Mouse (Mus musculus) central nervous system, embryonic 14 days (tissue): ENCODE data around the gene Ccnjl. TPM values are rescaled to one million over a fixed set of nuclear protein-coding genes. Genes with fewer than 3 reads are reported as not detected.

Experiments
- polyA plus RNA-seq: library from polyadenylated mRNA; depleted of rRNA; stranded (reverse); fragments of >200 nt; gene quantifications from 2 replicates; pipeline ENCODE4 v1.2.3, GENCODE M21; 2012; rRNA removed

The Ccnjl gene
- 6.8 and 8.3 TPM in 2 replicates for polyA plus RNA-seq

DNA sequence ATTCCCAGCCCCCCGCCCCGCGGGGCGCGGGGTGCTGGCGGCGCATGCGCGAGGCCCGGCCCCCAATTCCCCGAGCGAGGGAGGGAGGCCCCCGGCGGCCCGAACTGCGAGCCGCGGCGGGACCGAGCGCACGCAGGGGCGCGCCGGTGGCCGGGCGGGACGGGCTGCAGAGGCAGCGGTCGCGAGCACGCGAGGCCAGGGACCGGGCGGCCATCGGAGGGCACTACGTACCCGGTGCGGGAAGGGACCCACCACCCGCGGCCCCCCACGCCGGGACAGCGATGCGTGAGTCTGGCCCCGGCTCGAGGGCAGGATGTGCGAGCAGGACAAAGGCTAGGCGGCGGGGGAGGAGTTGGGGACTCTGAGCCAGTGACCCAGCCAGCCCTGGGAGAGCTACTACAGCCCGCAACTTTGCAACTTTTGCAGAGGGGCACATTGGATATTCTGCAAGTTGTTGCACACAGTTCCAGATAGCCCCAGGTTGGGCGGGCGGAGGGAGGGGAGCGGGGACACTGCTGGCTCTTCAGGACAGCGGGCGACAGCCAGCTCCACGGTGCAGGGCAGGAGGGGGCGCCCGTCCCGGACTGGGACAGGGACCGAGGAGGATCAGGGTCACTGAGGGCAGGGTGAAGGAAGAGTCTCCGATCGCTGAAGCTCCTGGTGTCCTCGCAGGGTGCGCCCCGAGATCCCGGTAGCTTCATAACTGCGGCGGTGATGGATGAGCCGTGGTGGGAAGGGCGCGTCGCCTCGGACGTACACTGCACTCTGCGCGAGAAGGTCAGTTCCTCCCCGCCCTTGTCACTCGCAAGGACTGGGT lies at the start of gene Ccnjl:
Ccnjl (plus strand) TSS at position 102 of the 817 bp plus-strand sequence.

DNA sequence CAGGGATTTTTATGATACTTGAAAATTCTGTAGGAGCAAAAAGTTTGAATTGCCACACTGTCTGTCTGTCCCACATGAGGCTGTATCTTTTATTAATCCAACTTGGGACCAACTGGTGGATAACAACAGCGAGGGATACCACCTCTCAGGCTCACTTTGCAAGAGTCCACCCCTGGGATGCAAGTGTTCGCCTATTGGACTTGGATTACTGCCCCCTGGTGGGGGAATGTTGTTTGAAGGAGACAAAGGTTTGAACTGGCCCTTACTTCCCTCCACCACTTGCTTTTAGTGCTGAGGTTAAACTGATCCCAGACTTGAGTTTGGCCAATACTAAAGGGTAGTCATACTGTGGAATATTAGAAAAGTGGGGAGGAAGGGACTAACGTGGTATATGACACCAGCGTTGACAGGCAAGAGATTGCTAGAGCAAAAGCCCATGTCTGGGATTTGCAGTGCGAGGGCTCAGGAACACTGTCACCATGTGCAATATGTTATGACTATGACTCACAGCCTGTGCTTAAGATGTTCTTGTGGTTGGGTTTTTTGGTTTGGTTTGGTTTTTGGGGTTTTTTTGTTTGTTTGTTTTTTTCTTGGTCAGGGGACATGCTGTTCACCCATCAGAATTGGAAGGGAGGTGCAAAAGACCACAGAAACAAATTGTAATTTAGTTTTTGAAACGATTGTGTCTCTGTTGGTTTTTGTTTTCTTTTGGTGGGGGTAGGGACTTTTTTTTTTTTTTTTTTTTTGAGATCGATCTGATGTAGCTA lies 57.9 kb downstream of the Ccnjl start, which contains the start of gene 4933415A04Rik:
4933415A04Rik (plus strand) TSS at position 717 of the 767 bp plus-strand sequence.

DNA sequence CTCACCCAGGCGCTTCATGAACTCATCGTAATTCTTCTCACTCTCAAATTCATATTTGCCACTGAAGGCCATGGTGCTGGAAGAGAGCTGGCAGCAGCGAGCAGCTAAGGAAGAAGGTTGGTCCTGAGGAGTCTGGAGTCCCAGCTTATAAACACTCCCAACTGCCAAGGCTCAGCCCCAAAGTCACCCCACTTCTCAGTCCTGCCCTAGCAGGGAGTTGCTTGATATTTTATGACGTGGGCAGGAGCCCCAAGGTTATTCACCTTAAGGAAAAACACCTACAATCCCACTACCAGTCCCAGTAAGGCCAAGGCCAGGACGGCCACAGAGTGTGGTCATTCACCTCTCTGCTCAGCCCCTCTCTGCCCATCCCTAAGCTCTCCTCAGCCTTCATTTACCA lies 72.9 kb downstream of the Ccnjl start, which contains the start of gene Fabp6:
Fabp6 (minus strand) TSS at position 101 of the 400 bp plus-strand sequence.

Other genes starting within 250 kb of the Ccnjl start
- gene Pttg1, start 102.5 kb upstream of the Ccnjl start, polyA plus RNA-seq = 34.3 and 44.5 TPM in 2 replicates
- 18.6 and 20.4 TPM in 2 replicates for gene Slu7, start 95.0 kb upstream of the Ccnjl start, polyA plus RNA-seq
- gene C1qtnf2, start 54.5 kb upstream of the Ccnjl start, polyA plus RNA-seq = 6.0 and 10.3 TPM in 2 replicates
- 0.95 and 1.3 TPM in 2 replicates for gene 4933415A04Rik, start 58.3 kb downstream of the Ccnjl start, polyA plus RNA-seq
- gene Fabp6, start 72.8 kb downstream of the Ccnjl start, polyA plus RNA-seq = not detected in 2 replicates
- gene Pwwp2a, start 153.2 kb downstream of the Ccnjl start, polyA plus RNA-seq = 48.2 and 48.7 TPM in 2 replicates
- gene Ttc1, start 219.2 kb downstream of the Ccnjl start, polyA plus RNA-seq = 47.2 and 50.3 TPM in 2 replicates